Mouse (Mus musculus): Measurements from ENCODE around the gene Cflar. TPM values are rescaled to one million over a fixed set of nuclear protein-coding genes. Genes with fewer than 3 reads are reported as not detected.
A peak's percentile ranks its signal among the peaks of the same experiment; 100 is the strongest.
"Not testable (repeated sequence)": the region's sequence is repeated elsewhere in the genome, so short reads cannot be mapped to it uniquely, and the experiment has no call there.

Cflar gene
- total RNA-seq, 1 experiment from 2014 or later: 127 TPM

DNA sequence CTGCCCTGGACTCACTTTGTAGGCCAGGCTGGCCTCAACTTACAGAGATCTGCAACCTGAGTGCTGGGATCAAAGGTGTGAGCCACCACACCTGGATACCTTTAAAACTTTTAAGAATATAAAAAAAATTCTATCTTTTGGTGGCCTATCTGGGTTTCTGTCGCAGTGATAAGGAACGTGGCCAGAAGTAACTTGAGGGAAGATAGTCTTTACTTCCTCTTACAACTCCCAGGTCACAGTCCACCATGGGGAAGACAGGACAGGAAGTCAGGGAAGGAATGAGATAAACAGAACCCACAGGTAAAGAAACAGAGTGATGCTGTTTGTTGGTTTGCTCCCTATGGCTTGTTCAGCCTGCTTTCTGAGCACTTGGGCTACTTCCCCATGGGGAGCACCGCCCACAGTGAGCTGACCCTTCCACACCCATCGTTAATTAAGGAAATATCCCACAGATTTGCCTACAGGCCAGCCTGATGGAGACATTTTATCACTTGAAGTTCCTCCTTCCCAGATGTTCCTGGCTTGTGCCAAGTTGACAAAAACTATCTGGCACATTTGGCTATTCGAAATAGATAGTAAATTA, 10.6 kb upstream of the Cflar start:
- ATAC-seq (replicated peaks in 1 of 2; ENCODE audit: insufficient read depth in 1 of 2, low FRiP score in 2 of 2, low TSS enrichment in 1 of 2, low read depth in 1 of 2, poor library complexity in 2 of 2, severe bottlenecking in 2 of 2): not testable (repeated sequence)

DNA sequence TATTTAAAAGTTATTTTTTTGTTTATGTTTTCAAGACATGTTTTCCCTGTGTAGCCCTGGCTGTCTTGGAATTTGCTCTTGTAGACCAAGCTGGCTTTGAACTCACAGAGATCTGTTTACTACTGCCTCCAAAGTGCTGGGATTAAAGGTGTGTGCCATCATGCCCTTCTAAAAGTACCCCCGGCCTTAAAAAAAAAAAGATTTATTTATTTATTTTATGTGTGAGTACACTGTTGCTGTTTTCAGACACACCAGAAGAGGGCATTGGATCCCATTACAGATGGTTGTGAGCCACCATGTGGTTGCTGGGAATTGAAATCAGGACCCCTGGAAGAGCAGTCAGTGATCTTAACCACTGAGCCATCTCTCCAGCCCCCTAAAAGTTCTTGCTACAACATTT, 1.3 kb upstream of the Cflar start:
- ATAC-seq (replicated peaks in 1 of 2; ENCODE audit: insufficient read depth in 1 of 2, low FRiP score in 2 of 2, low TSS enrichment in 1 of 2, low read depth in 1 of 2, poor library complexity in 2 of 2, severe bottlenecking in 2 of 2): not testable (repeated sequence)

DNA sequence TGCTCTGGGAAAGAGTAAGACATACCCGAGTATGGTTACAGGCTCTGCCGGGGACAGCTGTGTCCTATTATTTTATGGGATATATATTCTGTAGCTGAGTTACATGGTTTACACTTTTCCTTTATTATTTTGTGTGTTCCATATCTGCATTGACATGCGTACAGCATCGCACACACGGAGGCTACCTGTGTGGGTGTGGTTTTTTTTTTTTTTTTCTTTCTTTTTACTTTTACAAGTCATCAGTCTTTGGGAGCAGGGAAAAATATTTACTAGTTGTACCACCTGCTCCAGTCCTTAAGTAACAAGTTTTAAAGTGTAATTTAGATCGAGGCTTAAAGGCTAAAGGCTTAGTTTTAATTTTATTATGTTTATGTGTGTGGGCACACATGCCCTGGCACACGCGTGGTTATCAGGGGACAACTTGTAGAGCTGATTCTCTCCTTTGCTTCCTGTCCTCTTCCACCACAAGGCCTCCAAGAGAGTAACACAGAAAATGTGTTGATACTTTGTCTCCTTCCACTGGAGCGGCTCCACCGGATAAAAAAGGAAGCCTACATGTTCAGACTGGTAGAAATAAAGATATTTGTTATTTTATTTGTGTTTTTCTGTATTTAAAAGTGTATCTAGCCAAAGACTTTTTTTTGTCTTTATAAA, 470 bp upstream of the Cflar start:
- ATAC-seq (replicated peaks in 1 of 2; ENCODE audit: insufficient read depth in 1 of 2, low FRiP score in 2 of 2, low TSS enrichment in 1 of 2, low read depth in 1 of 2, poor library complexity in 2 of 2, severe bottlenecking in 2 of 2): no peak

DNA sequence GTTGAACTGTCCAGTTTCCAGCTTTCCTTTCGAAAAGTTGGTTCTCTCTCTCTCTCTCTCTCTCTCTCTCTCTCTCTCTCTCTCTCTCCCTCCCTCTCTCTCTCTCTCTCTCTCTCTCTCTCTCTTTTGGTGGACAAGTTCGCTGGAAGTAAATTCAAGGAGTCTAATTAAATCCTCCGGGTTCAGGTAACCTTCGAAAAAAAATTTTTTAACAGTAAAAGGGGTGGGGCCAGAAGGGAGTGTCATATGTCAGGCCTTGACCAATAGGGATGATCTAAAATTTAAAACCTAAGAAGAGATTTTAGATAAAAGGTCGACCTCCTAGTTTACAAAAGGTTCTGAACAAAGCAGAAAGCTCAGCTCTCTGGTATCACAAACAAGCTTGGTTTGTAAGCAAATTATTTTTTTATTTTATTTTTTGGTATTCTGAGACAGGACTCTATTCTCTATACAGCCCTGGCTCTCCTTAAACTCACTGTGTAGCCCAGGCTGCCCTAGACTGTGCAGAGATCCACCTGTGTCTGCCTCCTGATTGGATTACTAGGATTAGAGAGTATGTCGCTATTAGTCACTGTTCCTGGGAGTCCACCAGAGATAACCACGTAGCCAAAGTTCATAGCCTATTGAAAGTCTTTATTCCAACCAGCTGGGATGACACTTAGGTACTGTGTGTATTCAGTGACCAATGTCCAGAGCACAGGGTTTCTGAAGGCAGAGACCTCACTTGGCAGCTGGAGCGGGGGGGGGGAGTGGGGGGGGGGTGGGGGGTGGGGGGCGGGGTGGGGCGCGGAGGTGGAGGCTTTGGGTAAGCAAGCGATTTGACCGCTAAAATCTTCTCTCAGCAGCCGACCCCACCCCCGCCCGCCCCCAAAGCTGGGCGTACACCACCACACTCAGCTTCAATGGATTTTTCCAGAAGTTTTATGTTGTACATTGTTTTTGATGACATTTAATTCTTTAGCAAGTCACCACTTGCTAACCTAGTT, 1.1 kb downstream of the Cflar start:
- peak; percentile 54 to 61 for ATAC-seq (replicated peaks in 1 of 2; ENCODE audit: insufficient read depth in 1 of 2, low FRiP score in 2 of 2, low TSS enrichment in 1 of 2, low read depth in 1 of 2, poor library complexity in 2 of 2, severe bottlenecking in 2 of 2)

DNA sequence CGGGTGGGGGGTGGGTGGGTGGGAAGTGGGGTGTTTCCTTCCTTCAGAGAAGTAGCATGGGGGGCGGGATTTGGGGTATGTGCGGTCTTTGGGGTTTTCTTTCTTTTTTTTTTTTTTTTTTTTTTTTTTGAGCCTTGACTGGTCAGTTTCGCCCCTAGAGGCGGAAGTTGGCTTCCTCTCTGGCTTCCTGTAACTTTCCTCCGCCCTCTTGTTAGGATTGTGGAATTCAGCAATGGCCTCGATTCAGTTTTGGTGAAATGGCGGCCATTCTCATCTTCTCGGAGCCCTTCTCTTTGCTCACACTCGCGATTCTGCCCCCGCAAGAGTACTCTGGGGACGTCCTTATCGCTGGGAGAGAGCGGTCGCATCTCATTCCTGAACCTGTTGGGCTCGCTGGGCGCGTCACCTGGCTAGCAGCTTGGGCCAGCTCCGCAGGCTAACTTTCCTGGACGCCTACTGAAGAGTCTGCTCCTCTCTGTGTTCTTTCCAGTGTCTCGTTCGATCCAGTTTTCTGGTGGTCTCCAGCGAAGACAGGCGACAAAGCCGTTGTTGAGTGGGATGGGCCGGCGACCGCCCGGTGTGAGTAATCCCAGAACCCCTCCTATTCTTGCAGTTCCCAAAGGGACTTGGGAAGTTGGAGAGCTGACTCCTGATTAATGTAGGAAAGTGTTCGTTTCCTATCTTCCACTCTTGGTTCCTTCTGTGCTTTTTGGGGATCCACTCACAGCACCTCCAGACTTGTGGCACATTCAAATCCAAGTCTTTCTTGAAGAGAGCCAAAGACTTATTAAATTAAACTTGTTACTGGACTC, 2.0 kb downstream of the Cflar start:
- peak; percentile 6 to 15; a peak in 2 of 4 replicates for ATAC-seq (replicated peaks in 1 of 2; ENCODE audit: insufficient read depth in 1 of 2, low FRiP score in 2 of 2, low TSS enrichment in 1 of 2, low read depth in 1 of 2, poor library complexity in 2 of 2, severe bottlenecking in 2 of 2)

DNA sequence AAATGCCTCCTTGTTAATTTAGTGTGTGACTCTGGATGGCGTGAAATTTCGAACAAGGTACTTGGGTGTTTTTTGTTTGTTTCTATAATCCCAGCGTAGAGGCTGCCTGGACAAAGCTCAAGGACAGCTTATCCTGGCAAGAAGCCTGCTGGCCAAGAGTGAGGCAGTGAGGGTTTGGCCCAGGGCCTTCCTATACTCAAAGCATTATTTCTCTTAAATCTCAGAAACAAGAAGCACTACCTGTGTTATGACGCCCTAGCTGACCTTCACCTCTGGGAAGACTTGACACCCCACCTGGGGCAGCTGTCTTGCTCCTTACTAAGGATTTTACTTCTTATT, 2.6 kb downstream of the Cflar start:
- ATAC-seq (replicated peaks in 1 of 2; ENCODE audit: insufficient read depth in 1 of 2, low FRiP score in 2 of 2, low TSS enrichment in 1 of 2, low read depth in 1 of 2, poor library complexity in 2 of 2, severe bottlenecking in 2 of 2): no peak

DNA sequence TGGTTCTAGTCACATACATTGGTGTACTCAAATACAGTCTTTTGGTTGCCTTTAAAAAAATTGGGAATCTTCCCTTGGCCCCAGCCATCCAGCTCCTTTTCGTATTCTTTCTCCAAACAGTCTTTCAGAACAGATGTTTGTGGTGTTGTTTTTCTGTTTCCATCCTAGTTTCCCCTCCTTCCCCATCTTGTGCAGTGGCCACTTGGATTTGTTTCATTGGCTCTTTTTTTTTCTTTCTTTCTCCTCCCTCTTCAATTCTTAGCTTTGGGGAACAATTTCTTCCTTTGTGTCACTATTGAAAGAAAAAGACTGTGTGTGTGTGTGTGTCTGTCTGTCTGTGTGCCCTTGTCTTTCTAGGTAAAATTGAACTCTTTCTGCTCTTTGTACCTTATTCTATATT, 3.1 kb downstream of the Cflar start:
- ATAC-seq (replicated peaks in 1 of 2; ENCODE audit: insufficient read depth in 1 of 2, low FRiP score in 2 of 2, low TSS enrichment in 1 of 2, low read depth in 1 of 2, poor library complexity in 2 of 2, severe bottlenecking in 2 of 2): no peak

DNA sequence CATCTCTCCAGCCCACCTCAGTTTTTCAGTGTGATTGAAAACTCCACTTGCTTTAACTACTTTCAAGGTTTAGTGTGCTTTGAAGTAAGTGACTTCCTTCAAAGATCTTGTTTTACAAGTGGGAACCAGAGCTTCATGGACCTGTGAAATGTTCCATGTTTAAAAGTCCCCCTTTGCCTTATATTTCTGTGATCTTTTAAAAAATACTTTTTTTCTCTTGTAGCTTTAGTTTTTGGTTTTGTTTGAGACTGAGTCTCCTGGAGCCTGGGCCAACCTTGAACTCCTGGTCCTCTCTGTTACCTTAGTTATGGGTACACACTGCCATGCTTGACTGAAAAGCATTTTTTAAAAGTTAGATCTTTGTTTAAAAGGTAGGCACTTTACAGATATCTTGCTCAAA, 4.2 kb downstream of the Cflar start:
- ATAC-seq (replicated peaks in 1 of 2; ENCODE audit: insufficient read depth in 1 of 2, low FRiP score in 2 of 2, low TSS enrichment in 1 of 2, low read depth in 1 of 2, poor library complexity in 2 of 2, severe bottlenecking in 2 of 2): no peak

DNA sequence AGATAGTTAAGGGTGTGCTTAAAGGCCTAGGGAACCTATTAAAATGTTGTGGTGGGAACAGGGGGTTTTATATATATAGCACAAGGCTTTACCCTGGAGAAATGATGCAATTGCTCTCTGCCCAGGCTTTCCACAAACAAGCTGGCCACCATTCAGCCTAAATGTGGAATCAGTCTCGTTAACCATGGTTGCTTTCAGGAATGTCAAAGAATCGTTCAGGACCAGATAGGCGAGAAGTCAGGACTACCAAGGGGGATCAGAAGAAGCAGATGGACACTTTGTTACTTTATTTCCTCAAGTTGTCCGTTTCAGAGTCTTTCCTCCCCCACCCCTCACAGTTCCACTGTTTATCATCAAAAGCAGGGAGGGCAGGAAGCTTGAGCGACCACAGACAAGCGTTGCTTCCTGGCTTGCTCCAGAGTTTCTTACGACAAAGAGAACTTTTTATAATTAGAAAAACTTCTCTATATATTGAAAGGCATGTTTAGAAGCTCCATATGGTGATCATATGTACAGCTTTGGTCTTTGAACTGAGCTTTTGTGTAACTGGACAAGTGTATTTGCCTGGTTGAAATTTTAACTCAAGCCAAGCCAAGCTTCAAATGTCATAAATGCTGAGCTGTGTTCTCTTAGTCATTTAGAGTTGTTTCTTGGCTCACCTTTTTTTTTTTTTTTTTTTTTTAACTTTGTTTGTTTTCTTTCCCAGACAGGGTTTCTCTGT, 5.0 kb downstream of the Cflar start:
- ATAC-seq (replicated peaks in 1 of 2; ENCODE audit: insufficient read depth in 1 of 2, low FRiP score in 2 of 2, low TSS enrichment in 1 of 2, low read depth in 1 of 2, poor library complexity in 2 of 2, severe bottlenecking in 2 of 2): 0 out of 4 replicates have a peak, but pooled peaks of 1 of the 2 experiments have one; percentile 28

DNA sequence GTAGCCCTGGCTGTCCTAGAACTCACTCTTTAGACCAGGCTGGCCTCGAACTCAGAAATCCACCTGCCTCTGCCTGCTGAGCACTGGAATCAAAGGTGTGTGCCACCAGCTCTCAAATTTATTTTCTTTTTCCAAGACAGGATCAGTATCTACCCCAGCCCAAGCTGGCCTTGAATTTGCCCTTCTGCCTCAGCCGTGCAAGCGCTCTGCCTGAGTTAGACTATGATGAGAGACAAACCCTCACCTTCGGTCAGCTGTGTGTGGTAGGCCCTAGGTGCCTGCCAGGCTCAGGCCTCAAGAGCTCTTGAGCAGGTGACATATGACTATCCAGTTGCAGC, 5.5 kb downstream of the Cflar start:
- no peak for ATAC-seq (replicated peaks in 1 of 2; ENCODE audit: insufficient read depth in 1 of 2, low FRiP score in 2 of 2, low TSS enrichment in 1 of 2, low read depth in 1 of 2, poor library complexity in 2 of 2, severe bottlenecking in 2 of 2)

DNA sequence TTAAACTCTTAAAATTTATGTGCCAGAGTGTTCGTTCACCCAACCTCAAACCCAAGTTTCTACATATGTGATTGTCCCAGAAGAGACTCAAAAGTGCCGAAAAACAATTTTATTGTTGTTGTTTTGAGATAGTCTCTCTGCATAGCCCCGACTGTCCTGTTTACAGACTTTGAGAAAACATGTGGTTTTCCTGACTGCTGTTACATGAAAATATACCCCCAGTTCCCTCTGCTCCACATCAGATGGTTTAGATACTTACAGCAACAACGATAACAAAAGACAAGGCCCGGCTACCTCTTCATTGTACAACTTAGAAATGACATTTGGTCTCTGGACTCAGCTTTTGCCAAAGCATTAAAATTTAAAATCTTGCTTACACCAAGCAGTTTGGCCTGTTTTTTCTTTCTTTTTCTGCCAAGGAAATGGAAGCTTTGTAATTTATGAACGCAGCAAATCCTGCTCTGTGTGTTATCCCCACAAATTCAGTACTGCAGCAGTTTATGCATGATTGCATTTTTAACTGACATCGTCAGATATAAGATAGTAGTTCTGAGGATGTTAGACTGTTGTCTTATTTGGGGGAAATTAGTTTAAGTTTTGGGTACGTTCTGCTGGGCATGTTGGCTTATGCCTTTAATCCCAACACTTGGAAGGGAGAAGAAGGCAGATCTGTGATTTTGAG, 6.4 kb downstream of the Cflar start:
- no peak for ATAC-seq (replicated peaks in 1 of 2; ENCODE audit: insufficient read depth in 1 of 2, low FRiP score in 2 of 2, low TSS enrichment in 1 of 2, low read depth in 1 of 2, poor library complexity in 2 of 2, severe bottlenecking in 2 of 2)

DNA sequence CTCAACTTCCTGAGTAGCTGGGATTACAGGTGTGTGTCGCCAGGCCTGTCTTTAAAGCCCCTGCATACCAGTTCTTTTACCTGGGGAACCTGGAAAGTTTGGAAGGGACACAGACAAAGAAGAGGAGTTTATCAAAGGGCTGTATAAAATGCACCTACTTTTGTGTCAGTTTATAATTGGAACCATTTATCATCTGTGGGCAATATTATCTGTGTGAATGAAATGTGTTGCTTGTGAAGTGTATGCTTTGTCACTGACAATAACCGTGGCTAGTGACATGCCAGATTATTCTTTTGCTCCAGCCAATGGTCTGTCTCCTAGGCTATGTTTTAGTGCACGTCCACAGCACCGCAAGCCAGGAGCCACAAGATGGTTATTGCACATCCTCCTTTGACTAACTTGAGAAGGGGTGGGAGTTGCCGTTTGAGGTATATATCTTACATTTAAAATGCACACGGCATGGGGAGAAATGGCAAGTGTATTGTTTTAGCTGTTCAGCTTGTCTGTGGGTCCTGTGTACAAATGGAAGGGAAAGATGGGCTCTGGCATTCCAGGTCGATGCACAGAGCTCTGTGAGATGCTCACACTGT, 8.1 kb downstream of the Cflar start:
- no peak for ATAC-seq (replicated peaks in 1 of 2; ENCODE audit: insufficient read depth in 1 of 2, low FRiP score in 2 of 2, low TSS enrichment in 1 of 2, low read depth in 1 of 2, poor library complexity in 2 of 2, severe bottlenecking in 2 of 2)

DNA sequence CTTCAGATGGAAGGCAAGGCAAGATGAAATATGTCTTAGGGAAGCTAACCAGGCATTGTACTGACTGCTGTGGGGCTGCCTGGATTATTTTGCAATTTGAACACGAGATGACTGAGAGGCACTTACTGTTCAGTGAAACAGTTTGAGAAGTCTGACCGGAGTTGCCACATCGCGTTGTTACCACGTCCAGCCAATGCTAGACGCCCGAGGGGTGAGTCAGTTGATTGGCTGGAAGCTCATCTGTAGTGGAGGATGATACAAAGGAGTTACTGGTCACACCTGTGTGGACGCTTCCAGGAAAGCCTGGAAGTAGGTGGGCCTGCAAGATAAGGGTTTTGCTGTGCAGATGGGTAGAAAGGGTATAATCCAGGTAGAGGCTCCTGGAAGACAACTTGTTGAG, 8.8 kb downstream of the Cflar start:
- peak; percentile 17 to 52; a peak in 2 of 4 replicates for ATAC-seq (replicated peaks in 1 of 2; ENCODE audit: insufficient read depth in 1 of 2, low FRiP score in 2 of 2, low TSS enrichment in 1 of 2, low read depth in 1 of 2, poor library complexity in 2 of 2, severe bottlenecking in 2 of 2)

DNA sequence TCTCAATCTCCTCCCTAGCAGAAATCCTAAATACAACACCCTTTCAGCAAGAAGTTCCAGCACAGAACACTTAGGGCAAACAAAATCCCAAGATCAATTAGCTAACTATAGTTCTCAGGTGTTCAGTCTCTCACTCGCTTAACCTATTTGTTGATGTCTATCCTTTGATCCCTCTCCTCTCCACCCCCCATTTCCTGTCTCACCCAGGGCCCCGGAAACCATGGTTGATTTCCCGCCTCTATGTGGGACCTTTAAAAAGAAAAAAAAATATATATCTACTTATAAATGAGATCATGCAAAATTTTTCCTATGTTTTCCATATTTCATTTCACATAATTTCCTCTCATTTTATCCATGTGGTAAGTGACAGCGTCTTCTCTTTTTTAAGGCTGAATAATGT, 9.7 kb downstream of the Cflar start:
- no peak for ATAC-seq (replicated peaks in 1 of 2; ENCODE audit: insufficient read depth in 1 of 2, low FRiP score in 2 of 2, low TSS enrichment in 1 of 2, low read depth in 1 of 2, poor library complexity in 2 of 2, severe bottlenecking in 2 of 2)

DNA sequence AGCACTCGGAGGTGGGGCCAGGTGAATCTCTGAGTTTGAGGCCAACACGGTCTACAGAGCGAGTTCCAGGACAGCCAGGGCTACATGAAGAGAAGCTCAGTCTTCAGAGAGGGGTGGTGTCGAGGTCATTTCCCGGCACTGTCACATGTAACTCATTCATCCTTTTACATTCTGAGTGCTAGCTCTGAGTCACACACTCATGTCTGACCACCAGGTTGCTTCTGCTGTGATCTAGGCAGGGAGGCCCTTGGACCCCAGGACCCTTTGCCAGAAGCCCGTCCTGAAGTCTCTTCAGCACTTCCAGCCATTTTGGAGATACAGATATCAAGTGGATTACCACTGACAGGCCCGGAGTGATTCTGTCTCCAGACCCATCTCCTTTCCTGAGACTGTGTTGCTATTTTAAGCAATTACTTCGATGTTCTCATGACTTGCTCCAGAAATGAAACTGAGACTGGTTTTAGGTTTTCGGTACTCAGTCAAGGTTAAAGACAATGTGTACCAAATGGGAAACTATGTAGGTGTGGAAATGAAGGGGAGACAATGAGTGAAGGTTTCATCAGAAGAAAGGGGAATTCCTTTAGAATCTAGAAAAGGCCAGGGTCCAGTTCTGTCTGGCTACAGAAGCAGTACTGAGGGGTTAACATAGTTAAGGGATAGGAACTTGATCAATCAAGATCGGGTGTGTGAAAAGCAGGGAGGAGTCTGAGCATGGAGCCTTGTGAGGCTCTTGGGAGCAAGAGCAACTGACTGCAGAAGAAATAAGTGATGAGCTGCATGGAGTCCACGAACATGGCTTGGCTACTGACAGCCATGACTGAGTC, 11.0 kb downstream of the Cflar start:
- ATAC-seq (replicated peaks in 1 of 2; ENCODE audit: insufficient read depth in 1 of 2, low FRiP score in 2 of 2, low TSS enrichment in 1 of 2, low read depth in 1 of 2, poor library complexity in 2 of 2, severe bottlenecking in 2 of 2): no peak

Data from hematopoietic stem cell, adult 5-6 weeks (primary cell).